Mouse (Mus musculus) hindbrain, embryonic 13.5 days (tissue): ENCODE measurements around the gene 1700042G07Rik. TPM values are rescaled to one million over a fixed set of nuclear protein-coding genes. Genes with fewer than 3 reads are reported as not detected.

Experiments used
- ATAC-seq: fragments of 200-750 bp; cut with Nextera tagmentation; 2 replicates; pipeline ENCODE4 v1.8.0; 2017; ENCODE audit warnings: moderate TSS enrichment; ENCODE audit not compliant: low FRiP score
- H3K27ac ChIP-seq: fragments of 300-500 bp; sonication (generic); 2 replicates; pipeline ENCODE4 v1.5.1; 2015; ENCODE audit warnings: inconsistent platforms, mild to moderate bottlenecking, moderate library complexity
- H3K27me3 ChIP-seq: fragments of 300-500 bp; sonication (generic); 2 replicates; pipeline ENCODE4 v1.6.1; 2015; ENCODE audit warnings: mild to moderate bottlenecking, inconsistent platforms
- H3K36me3 ChIP-seq: fragments of 300-500 bp; sonication (generic); 2 replicates; pipeline ENCODE4 v1.6.1; 2015; ENCODE audit warnings: mild to moderate bottlenecking, inconsistent platforms
- H3K4me1 ChIP-seq: fragments of 300-500 bp; sonication (generic); replicated peaks from 2 replicates; pipeline ENCODE4 v1.6.1; 2015; ENCODE audit warnings: inconsistent platforms
- H3K4me2 ChIP-seq: fragments of 300-500 bp; sonication (generic); 2 replicates; pipeline ENCODE4 v1.6.1; 2015; ENCODE audit warnings: inconsistent platforms, mild to moderate bottlenecking, moderate library complexity
- H3K4me3 ChIP-seq: fragments of 300-500 bp; sonication (generic); 2 replicates; pipeline ENCODE4 v1.5.1; 2015; ENCODE audit warnings: mild to moderate bottlenecking, inconsistent platforms
- H3K9ac ChIP-seq: fragments of 300-500 bp; sonication (generic); 2 replicates; pipeline ENCODE4 v1.6.1; 2015; ENCODE audit warnings: mild to moderate bottlenecking, inconsistent platforms
- H3K9me3 ChIP-seq: fragments of 300-500 bp; sonication (generic); 2 replicates; pipeline ENCODE4 v1.6.1; 2016; ENCODE audit warnings: inconsistent platforms
- WGBS: fragments of 180-500 bp; shearing (Covaris S2); methylation state at CpG from one replicate; pipeline ENCODE4 v1.1.7; 2015; 5-methylcytosine and 5-hydroxymethylcytosine counted together
- polyA plus RNA-seq: library from polyadenylated mRNA; unstranded; fragments of >200 nt; fragmentation: Nextera tagmentation; extraction: Ambion mirVana; gene quantifications from 2 replicates; pipeline ENCODE4 v1.2.1, GENCODE M21; 2015

1700042G07Rik gene
- polyA plus RNA-seq, 1 experiment from 2014 or later = not detected

GRCm38 (mm10) chr4:116143891-116144717 is 29.1 kb upstream of the 1700042G07Rik start:
- H3K9ac ChIP-seq = peak overlapping the region; percentile 78
- H3K4me3 ChIP-seq = peak overlapping the region; percentile 60
- under 1% methylated on average over 47 of the region's 47 CpGs for WGBS
- no peaks in the 10 kb centered on the region for H3K36me3 ChIP-seq
- no peak overlapping the region for H3K27ac ChIP-seq
- peak; percentile 71 for ATAC-seq
- peaks cover 26% of the 10 kb centered on the region for H3K27me3 ChIP-seq
- peaks cover 22% of the 10 kb centered on the region for H3K4me1 ChIP-seq
- peak overlapping the region; percentile 94 for H3K4me2 ChIP-seq
- no peaks in the 10 kb centered on the region for H3K9me3 ChIP-seq

- H3K36me3 ChIP-seq = peaks cover 30% of the 10 kb centered on the region
- no peaks in the 10 kb centered on the region for H3K9me3 ChIP-seq
- H3K4me1 ChIP-seq = peaks cover 24% of the 10 kb centered on the region
- WGBS = 23% methylated on average over 6 of the region's 6 CpGs
- H3K4me2 ChIP-seq = peak overlapping the region; percentile 66
- H3K4me3 ChIP-seq = peak overlapping the region; percentile 71
- peak overlapping the region; percentile 91 for H3K27ac ChIP-seq
- H3K27me3 ChIP-seq = 0 out of 2 replicates have a peak, but pooled peaks cover 4% of the 10 kb centered on the region
- ATAC-seq = peak; percentile 33; the same call in 1 of the 2 replicates
- H3K9ac ChIP-seq = peak overlapping the region; percentile 93
Observed at GRCm38 (mm10) chr4:116149812-116150155, 23.4 kb upstream of the 1700042G07Rik start.

DNA sequence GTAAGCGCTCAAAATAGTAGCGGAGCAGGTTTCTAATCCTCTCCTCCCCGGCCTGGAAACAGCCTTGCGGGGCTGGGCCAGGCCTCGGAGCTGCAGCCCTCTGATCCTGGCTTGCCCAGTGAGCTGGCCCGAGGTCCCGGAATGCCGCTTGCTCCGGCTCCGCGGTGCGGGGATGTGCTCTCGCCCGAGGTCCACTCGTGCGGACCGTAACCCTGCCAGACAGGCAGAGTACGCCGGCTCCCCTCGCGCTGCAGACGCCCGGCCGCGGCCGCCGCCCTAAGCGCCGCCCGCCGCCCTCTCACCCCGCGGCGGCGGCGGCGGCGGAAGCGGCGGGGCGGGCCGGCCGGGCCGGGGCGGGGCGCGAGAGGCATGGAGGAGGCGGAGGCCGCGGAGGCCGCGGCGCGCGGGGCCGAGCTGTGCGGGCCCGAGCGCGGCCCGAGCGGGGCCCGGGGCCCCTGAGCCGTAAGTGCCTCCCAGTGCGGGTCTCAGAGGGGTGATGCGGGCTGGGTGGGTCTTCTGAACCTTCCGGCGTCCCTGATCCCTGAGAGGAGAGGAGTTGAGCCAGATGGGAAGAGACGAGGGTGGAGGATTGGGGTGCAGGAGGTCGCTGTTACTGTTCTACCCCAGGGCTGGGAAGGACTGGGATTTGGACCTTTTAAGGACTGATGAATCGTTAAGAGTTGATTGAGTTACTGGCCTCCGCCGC is 22.9 kb upstream of the 1700042G07Rik start:
- Histone ChIP-seq H3K36me3 (peaks cover 35% of the 10 kb centered on the region), H3K9me3 (no peaks in the 10 kb centered on the region), H3K27me3 (0 out of 2 replicates have a peak, but pooled peaks cover under 1% of the 10 kb centered on the region), H3K27ac (peak overlapping the region; percentile 91), H3K4me1 (peaks cover 21% of the 10 kb centered on the region), H3K9ac (peak overlapping the region; percentile 93), H3K4me3 (peak overlapping the region; percentile 71), H3K4me2 (peak overlapping the region; percentile 66)
- WGBS = under 1% methylated on average over 47 of the region's 73 CpGs
- ATAC-seq = peak; percentile 91

DNA sequence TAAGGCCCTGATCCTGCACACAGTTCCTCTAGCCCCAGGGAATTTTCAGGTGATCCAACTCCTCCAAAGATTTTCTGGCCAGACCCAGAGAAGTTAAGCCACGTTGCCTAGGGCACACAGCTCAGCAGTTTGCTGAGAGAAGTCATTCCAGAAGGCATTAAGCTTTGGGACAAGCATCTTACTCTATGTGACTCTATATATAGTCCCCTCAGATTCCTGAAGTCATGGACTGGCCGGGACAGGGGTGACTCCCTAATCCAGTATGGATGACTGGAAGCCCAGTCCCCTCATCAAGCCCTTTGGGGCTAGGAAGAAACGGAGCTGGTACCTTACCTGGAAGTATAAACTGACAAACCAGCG is 22.3 kb upstream of the 1700042G07Rik start:
- ATAC-seq = peak; percentile 21; the same call in 1 of the 2 replicates
- 23% methylated on average over 4 of the region's 4 CpGs for WGBS
- H3K27me3 ChIP-seq = no peaks in the 10 kb centered on the region
- H3K4me2 ChIP-seq = peak overlapping the region; percentile 66
- peak overlapping the region; percentile 71 for H3K4me3 ChIP-seq
- H3K9ac ChIP-seq = peak overlapping the region; percentile 93
- peak overlapping the region; percentile 91 for H3K27ac ChIP-seq
- no peaks in the 10 kb centered on the region for H3K9me3 ChIP-seq
- peaks cover 21% of the 10 kb centered on the region for H3K4me1 ChIP-seq
- H3K36me3 ChIP-seq = peaks cover 41% of the 10 kb centered on the region

DNA sequence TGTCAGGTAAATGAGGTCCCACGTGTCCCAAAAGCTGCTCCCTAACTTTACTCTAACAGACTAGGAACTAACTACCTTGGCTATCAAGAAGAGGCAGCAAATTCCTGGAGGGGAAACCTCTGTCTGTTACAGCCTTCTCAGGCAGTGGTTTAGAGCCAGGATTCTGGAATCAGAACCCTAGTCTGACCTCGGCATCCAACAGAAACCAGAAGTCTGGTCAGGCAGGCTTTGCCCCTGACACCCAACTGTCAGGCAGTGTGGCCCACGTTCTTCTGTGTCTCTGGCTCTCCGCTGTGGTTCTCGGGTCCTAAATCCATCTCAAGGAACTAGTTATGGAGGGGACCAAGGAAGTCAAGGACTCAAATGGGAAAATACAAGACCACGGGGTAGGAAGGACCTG is 21.9 kb upstream of the 1700042G07Rik start, which contains the start of gene Lurap1:
Gene Lurap1 (minus strand): TSS at position 101 of the 400 bp plus-strand sequence.
- no peaks in the 10 kb centered on the region for H3K9me3 ChIP-seq

GRCm38 (mm10) chr4:116152702-116153101 is 20.5 kb upstream of the 1700042G07Rik start:
- no peak overlapping the region for H3K4me3 ChIP-seq
- ATAC-seq = no peak
- H3K4me2 ChIP-seq = no peak overlapping the region
- H3K9ac ChIP-seq = 0 out of 2 replicates have a peak overlapping the region, but pooled peaks have one; percentile 5
- H3K4me1 ChIP-seq = peaks cover 21% of the 10 kb centered on the region
- no peak overlapping the region for H3K27ac ChIP-seq
- H3K9me3 ChIP-seq = no peaks in the 10 kb centered on the region
- 97% methylated on average over 15 of the region's 15 CpGs for WGBS
- H3K36me3 ChIP-seq = peaks cover 59% of the 10 kb centered on the region
- no peaks in the 10 kb centered on the region for H3K27me3 ChIP-seq

More for the DNA sequence above, 21.9 kb upstream of the 1700042G07Rik start, which contains the start of gene Lurap1:
- Histone ChIP-seq H3K4me2 (peak within 1 kb of the TSS; percentile 66), H3K9ac (peak within 1 kb of the TSS; percentile 93), H3K4me1 (peaks cover 21% of the 10 kb centered on the region), H3K4me3 (peak within 1 kb of the TSS; percentile 71), H3K27ac (peak within 1 kb of the TSS; percentile 91), H3K27me3 (no peaks in the 10 kb centered on the region), H3K36me3 (peaks cover 45% of the 10 kb centered on the region)
- ATAC-seq = no peak
- 78% methylated on average over 6 of the region's 6 CpGs for whole genome bisulfite sequencing

GRCm38 (mm10) chr4:116157882-116158281 is 15.3 kb upstream of the 1700042G07Rik start:
- 88% methylated on average over 2 of the region's 2 CpGs for WGBS
- no peak overlapping the region for H3K9ac ChIP-seq

GRCm38 (mm10) chr4:116159912-116160311 is 13.3 kb upstream of the 1700042G07Rik start:
- H3K27ac ChIP-seq = 0 out of 2 replicates have a peak overlapping the region, but pooled peaks have one; percentile 24
- H3K4me3 ChIP-seq = no peak overlapping the region
- H3K9ac ChIP-seq = no peak overlapping the region
- ATAC-seq = peak; percentile 43; the same call in 1 of the 2 replicates
- no peaks in the 10 kb centered on the region for H3K9me3 ChIP-seq
- H3K36me3 ChIP-seq = peaks cover 55% of the 10 kb centered on the region
- no peak overlapping the region for H3K4me2 ChIP-seq
- no peaks in the 10 kb centered on the region for H3K27me3 ChIP-seq
- no peaks in the 10 kb centered on the region for H3K4me1 ChIP-seq
- WGBS = 74% methylated on average over 3 of the region's 3 CpGs

More at GRCm38 (mm10) chr4:116157882-116158281, 15.3 kb upstream of the 1700042G07Rik start:
- ATAC-seq = no peak
- Histone ChIP-seq H3K27me3 (no peaks in the 10 kb centered on the region), H3K4me1 (no peaks in the 10 kb centered on the region), H3K36me3 (peaks cover 75% of the 10 kb centered on the region), H3K9me3 (no peaks in the 10 kb centered on the region), H3K4me3 (no peak overlapping the region), H3K27ac (no peak overlapping the region), H3K4me2 (no peak overlapping the region)

GRCm38 (mm10) chr4:116160769-116161168 is 12.4 kb upstream of the 1700042G07Rik start:
- 92% methylated on average over 3 of the region's 3 CpGs for WGBS
- no peak for ATAC-seq
- H3K27ac ChIP-seq = no peak overlapping the region

DNA sequence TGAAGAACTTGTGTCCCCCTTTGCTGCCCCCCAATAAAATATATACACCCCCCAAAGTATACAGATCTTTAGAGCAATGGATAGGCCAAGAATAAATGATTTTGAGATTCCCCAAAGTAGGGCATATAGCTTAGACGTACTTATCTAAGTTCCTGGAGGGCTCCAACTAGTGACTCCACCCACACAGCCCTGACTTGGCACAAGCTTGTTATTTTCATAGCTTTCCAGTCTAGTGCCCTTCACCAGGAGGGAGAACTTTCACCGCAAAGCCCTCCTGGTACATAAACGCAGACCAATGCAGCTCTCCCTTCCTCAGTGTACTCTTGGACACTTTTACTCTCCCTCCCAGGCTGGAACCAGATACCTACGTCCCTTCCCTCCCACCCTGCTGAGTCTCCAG is 11.0 kb upstream of the 1700042G07Rik start:
- Histone ChIP-seq H3K4me1 (no peaks in the 10 kb centered on the region), H3K36me3 (peaks cover 33% of the 10 kb centered on the region), H3K9ac (no peak overlapping the region), H3K9me3 (no peaks in the 10 kb centered on the region), H3K27me3 (no peaks in the 10 kb centered on the region), H3K27ac (no peak overlapping the region), H3K4me3 (no peak overlapping the region), H3K4me2 (no peak overlapping the region)
- WGBS = 86% methylated on average over 4 of the region's 4 CpGs
- no peak for ATAC-seq

More at GRCm38 (mm10) chr4:116160769-116161168, 12.4 kb upstream of the 1700042G07Rik start:
- no peaks in the 10 kb centered on the region for H3K4me1 ChIP-seq
- no peaks in the 10 kb centered on the region for H3K27me3 ChIP-seq
- no peak overlapping the region for H3K4me2 ChIP-seq
- H3K9ac ChIP-seq = no peak overlapping the region
- peaks cover 46% of the 10 kb centered on the region for H3K36me3 ChIP-seq
- H3K9me3 ChIP-seq = no peaks in the 10 kb centered on the region
- H3K4me3 ChIP-seq = no peak overlapping the region

DNA sequence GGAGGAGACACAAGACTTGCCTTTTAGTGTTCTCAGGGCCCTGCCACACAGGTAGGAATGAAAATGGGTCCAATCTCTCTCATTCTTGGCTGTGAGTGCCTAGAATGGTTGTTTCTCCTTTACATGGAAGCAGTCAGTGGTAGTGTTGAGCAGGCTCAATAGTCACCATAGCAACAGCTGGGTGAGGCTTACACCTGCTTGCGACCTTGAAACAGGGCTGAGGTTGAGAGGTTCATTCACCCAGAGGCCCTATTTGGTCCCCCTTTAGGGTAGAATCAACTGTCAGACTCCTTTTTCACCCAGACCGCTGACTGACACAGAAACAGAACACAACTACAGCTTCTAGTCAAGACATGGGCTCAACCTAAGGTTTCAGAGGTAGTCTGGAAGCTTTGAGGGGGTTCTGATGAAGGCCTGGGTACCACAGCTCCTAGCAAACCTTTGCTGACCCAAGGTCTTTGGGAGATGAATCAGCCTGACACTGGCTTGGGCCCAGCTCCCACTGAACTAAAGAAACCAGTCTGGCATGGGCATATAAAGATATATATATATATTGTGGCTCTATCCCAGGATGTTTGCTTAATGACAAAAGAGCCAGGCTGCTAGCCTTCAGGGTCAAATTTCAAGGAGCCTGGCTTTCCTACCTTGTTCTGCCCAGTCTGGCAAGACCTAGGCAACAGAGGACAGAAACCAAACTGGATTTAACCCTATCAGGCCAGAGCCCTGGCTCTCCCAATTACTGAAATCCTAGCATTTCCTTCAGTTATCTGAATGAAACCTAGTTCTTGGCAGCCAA is 8.2 kb upstream of the 1700042G07Rik start:
- Histone ChIP-seq H3K4me3 (no peak overlapping the region), H3K9me3 (no peaks in the 10 kb centered on the region), H3K9ac (no peak overlapping the region), H3K4me1 (no peaks in the 10 kb centered on the region), H3K27me3 (no peaks in the 10 kb centered on the region), H3K4me2 (no peak overlapping the region), H3K36me3 (peaks cover 7% of the 10 kb centered on the region; the same call in 1 of the 2 replicates), H3K27ac (no peak overlapping the region)
- 83% methylated on average over 2 of the region's 2 CpGs for WGBS
- no peak for ATAC-seq
